Mouse (Mus musculus) retina, adult 2 months (tissue): ENCODE measurements around the gene Gm10642.

Source experiments
- DNase-seq: peaks from one replicate; pipeline ENCODE4 v3.0.0-alpha.2; 2012; ENCODE audit warnings: low read depth, low spot score

The Gm10642 gene

DNA sequence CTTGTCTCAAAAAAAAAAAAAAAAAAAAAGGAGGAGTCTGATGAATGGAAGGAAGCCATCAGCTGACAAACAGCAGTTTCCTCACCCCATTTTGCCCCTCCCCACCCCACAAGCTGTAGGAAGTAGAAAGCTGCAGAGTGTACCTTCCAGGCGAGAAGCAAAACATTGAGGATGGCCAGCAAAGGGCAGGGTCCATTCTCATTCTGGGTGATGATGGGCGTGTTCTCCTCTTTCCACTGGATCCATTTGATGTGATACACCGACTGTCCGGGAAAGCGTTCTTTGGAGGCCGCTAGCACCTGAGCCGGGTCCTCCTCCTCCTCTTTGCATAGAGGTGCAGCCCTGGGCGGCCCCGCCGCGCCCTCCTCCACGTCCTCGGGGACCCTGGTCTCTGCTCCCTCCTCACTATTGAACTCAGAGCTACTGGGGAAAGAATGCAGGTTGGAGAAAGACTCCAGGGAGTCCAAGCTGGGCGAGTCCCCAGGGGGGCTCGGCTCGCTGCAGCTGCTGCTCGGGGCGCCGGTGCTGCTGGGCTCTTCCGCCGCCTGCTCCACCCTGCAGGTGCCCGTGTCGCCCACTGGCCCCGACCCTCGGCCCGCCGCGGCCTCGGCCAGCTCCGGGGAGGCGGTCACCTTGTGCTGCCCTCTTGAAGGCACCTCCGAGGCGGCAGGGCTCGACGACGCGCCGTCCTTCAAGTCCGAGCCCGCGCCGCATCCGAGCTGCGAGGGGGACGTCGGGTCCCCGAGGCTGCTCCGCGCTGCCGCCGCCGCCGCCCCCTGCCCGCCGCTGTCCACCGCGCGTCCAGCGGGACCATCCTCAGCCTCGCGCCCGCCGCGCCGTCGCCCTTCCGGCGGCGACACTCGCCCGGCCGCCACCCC is at the start of gene Gm10642:
Gm10642 (plus strand) TSS at position 122 of the 878 bp plus-strand sequence.
- no peak for DNase-seq

- no peak for DNase-seq
Observed at GRCm38 (mm10) chr9:70611026-70611673, 44.9 kb upstream of the Gm10642 start.

- DNase-seq = no peak
Observed at GRCm38 (mm10) chr9:70629711-70630110, 26.3 kb upstream of the Gm10642 start.

DNA sequence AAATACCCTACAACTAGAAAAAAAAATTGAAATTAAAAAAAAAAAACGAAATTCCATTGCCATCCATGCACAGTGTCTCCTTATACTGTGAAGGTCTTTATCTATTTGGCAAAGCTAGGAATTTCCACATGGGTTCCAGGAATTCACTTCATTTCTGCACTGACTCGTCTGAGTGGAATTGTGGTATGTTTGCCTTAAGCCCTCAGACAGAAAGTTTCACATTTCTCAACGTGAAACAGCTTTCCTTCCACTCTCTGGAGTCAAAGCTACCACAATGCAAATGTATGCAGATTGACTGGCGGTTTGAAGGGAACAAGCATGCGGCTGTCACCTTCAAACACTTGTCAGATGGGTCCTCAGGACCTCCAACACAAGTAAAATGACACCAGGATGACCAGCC is 24.4 kb upstream of the Gm10642 start:
- DNase-seq = no peak

DNA sequence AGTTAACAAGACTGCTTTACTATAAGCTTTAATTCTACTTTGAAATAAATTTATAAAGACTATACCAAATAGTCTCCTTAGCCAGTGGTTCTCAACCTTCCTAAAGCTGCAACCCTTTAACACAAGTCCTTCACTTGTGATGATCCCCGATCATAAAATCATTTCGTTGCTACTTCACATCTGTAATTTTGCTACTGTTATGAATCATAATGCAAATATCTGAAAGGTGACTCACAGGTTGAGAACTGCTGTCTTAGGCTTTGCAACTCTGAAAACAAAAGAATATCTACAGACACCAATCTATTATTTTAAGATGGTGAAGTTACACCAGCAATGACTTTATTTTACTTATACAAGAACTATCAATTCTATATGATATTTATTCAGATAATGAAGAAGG is 19.3 kb upstream of the Gm10642 start:
- DNase-seq = no peak

DNA sequence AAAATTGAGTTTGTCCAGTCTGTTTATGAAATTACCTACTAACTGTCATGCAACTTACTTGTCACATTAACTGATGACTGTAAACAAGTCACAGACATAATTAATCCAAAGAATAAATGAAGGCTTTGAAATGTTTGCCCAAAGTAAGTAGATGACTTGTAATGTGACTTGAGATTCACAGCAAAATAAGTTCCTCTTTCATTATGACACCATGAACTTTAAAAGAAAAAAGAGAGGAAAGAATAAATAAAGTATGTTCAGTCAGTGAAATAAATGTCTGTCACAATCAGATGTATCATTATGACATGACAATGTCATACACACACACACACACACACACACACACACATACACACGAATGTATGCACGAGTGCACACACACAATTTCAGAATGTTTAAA is 5.8 kb upstream of the Gm10642 start:
- no peak for DNase-seq

GRCm38 (mm10) chr9:70650994-70651393 is 5.1 kb upstream of the Gm10642 start:
- DNase-seq = no peak

DNA sequence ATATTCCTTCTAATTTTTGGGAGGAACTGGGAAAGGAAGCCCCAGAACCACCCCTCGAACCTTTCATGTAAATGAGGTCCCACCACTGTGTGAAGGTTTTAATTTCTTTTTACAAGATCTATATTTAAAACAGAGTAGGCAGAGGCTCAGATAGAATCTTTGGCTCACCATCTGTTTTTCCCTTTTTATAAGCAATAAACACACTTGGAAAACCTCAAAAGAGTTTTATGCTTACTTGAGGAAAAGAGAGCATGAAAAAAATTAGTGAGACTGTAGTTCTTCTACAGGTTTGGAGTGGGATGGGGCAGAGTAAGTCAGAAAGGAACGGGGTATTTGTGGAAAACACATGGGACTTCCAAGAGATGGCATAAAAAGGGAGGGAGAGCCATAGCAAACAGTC is 3.8 kb upstream of the Gm10642 start:
- DNase-seq = no peak

- DNase-seq = no peak
Observed at GRCm38 (mm10) chr9:70653875-70654274, 2.2 kb upstream of the Gm10642 start.

DNA sequence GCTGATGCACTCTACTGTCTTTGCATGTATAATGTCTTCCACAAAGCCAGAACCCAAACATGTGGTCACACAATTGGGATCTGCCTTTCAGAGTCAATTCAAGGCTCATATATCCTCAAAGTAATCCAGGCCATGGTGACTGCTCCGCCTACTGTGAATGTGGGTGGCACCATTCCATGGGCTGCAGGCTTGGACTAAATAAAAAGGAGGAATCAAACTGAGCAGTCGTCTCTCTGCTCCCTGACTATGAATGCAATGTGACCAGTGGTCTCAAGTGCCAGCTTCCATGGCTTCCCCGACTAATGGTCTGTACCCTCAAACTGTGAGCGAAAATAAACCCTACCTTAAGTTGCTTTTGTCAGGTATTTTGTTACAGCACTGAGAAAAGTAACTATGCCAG is 1.6 kb upstream of the Gm10642 start:
- no peak for DNase-seq

GRCm38 (mm10) chr9:70655764-70656129 is 304 bp upstream of the Gm10642 start:
- DNase-seq = no peak

DNA sequence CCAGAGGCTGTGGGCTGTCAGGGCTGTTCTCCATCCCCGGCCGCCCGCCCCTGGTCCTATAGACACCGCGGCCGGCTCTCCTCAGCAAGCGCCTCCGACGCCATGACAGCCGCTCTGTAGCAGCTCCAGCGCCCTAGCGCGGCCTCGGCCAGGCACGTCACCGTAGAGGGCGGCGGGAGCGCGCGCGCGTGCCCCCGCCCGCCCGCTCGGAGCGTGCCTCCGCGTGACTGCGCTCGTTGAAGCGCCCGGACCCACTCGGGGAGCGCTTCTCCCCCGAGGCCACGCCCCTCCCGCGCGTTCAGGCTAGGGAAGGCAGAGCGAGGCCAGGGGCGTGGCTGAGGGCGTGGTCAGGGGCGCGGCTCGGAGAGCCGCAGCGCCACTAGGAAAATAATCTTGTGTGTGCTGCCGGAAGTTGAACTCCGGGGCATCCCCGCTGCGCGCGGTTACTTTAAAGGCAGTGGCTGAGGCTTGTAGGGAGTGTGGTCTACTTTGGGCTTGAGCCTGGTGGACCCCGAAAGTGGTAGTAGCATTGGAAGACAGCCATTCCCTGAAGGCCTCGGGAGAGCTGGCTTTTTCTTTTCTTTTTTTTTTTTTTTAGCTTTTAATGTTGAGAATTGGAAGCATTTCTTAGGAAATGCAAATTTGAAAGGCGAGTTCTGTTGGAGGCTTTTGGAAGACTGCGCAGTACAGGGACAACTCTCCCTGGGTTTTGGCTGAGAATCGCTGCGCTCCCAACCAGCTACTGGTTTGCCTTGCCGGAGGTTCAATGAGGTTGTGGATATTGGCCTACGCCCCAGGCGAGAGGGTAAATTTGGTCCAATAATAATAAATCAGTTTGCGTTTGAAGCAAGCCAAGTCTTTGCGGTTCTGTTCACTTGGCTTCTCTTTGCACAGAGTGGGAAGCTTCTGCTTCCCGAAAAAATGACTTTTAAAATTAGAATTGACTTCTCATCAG is 1.2 kb downstream of the Gm10642 start, which contains the start of gene Mindy2:
Mindy2 (minus strand) TSS at position 162 of the 955 bp plus-strand sequence.
- peak; percentile 98 for DNase-seq

DNA sequence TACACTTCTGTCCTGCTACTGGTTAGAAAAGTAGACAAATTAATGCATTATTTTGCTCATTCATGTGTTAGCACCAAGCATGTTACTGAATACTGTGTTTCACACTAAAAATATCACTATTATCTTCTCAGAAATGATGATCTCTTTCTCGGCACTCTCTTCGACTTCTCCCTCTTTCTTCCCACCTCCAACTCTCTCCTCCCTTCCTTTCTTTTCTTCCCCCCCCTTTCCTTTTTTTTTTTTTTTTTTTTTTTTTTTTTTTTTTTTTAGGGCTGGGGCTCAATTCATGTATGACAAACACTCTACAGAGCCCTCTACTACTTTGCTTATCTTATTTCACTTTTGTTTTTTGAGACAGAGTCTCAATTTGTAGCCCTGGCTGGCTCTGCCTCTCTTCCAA is 2.2 kb downstream of the Gm10642 start:
- DNase-seq = no peak

DNA sequence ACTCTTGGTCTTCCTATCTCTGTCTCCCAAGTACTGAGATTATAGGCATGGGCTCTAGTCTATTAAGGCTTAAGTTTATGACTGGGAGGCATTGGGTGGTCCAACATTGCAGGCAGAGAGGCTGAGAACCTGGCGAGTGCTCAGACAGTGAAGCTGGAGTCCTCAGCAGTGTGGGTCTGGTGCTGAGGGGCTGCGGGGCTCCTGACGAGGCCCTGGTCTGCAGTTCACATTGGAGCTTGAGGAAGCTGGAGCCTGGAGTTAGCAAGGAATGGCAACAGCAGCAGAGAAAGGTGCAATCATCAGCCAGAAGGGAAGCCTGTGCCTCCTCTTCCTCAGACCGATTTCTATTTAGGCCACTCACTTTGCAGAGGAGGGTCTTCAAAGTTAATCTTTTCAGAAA is 8.8 kb downstream of the Gm10642 start:
- no peak for DNase-seq

DNA sequence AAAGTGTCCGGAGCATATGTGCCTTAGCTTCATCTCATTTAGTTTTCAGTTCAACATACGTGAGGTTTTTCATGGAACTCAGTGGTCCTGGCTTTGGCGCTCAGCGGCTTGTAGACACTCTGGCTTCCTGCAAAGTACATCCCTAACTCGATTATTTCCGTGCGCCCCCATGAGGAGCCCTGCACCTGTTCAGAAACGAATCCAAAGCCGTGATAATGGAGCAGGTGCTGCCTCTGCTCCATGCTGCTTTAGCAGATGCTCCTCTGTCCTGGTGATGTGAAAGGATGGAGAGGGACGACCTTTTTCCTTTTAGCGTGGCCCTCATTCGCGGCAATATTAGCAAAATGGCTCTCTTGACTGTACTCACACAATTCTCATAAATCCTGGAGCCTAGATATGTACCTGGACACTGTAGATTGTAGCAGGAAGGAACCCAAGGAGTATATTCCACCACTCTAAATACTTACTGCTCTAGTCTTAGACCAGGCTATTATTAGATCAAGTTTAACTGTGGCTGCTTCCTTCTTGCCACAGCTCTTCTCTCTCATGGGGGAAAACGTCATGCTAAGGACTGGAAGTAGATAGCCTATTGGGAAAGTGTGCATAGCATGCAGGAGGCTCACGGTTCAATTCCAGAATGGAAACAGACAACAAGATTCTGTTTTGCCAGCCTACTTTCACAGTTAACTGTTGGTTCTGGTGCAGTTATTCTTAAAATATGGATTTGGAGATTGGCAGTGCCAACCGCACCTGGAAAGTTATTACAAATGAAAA is 9.5 kb downstream of the Gm10642 start:
- no peak for DNase-seq

GRCm38 (mm10) chr9:70666811-70667210 is 10.8 kb downstream of the Gm10642 start:
- DNase-seq = no peak

- DNase-seq = no peak
Observed at GRCm38 (mm10) chr9:70668048-70668447, 12.0 kb downstream of the Gm10642 start.

DNA sequence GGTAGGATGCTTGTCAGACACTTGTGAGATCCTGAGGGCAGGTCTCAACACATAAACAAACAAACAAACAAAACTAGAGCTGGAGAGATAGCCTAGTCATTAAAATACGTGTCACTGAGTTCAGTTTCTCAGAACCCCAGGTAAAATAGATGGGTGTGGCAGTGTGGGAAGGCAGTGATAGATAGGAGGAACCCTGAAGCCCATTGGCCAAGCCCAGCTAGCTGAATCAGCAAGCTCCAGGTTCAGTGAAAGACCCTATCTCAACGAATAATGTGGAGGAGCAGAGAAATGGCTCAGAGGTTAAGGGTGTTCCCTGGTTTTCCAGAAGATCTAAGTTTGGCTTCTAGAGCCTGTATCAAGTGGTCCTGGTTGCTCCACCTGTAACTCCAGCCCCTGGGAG is 13.1 kb downstream of the Gm10642 start:
- no peak for DNase-seq

DNA sequence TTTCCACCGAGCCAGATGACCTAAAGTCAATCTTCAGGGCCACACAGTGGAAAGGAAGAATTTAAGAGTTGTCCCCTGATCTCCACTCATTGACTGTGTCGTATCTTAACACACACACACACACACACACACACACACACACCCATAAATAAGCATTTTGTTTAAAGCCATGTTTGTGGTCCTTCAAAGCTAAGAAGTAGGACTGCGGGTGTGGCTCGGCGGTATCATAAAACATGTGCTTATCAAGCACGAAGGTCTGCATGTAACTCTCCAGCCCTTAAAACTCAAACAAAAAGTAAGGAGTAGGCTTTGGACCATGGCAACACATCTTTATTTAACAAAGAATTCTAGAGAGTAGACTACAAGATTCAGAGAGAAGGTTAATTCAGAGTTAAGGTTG is 14.3 kb downstream of the Gm10642 start:
- no peak for DNase-seq

GRCm38 (mm10) chr9:70671278-70671677 is 15.2 kb downstream of the Gm10642 start:
- no peak for DNase-seq
